Mouse (Mus musculus) ES-Bruce4 (cell line): ENCODE results near the gene Pgbd5.

ENCODE experiments used
- CTCF ChIP-seq: IDR thresholded peaks from one replicate; pipeline ENCODE4 v1.8.1; 2011; ENCODE audit warnings: low read depth, low read length
- POLR2A ChIP-seq: IDR thresholded peaks from one replicate; pipeline ENCODE4 v1.8.1; 2011; ENCODE audit warnings: low read length; ENCODE audit not compliant: insufficient read depth

- TF ChIP-seq POLR2A (no peak), CTCF (no peak)
Observed at GRCm38 (mm10) chr8:124463111-124463510, 23.7 kb upstream of the Pgbd5 start.
